Mouse (Mus musculus): Measurements from ENCODE around the gene Umps. TPM values are rescaled to one million over a fixed set of nuclear protein-coding genes. Genes with fewer than 3 reads are reported as not detected.

Umps gene
- polyA plus RNA-seq, 1 experiment, result 6.1 TPM

DNA sequence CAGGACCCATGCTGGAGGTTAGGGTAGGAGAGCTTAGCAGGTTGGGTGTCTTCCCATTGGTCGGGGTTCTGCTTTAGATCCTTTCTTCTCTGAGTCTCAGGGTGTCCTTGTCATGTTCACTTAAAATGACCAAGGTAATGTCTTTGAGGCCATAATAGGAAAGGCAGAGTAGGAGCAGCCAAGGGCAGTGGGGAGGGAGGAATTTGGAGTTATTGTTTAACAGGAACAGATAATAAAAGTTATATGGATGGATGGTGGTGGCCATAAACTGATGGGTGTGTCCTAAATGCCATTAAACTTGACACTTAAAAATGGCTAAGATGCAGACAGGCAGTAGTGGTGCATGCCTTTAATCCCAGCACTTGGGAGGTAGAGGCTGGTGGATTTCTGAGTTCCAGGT is 22.3 kb upstream of the Umps start:
- no peaks in the 10 kb centered on the region; the same call in 1 of the 2 replicates for H3K4me1 ChIP-seq (ENCODE audit: control insufficient read depth, insufficient read depth, insufficient read length)
- 89% methylated on average over 1 of the region's 1 CpGs for WGBS
- DNase-seq (ENCODE audit: low read depth in 1 of 2, low spot score in 2 of 2), result no peak
- H3K36me3 ChIP-seq (ENCODE audit: control insufficient read depth, insufficient read depth, low read length), result no peaks in the 10 kb centered on the region
- H3K27ac ChIP-seq (ENCODE audit: insufficient read depth, low read length), result no peak overlapping the region
- no peak for TF ChIP-seq CTCF (IDR thresholded peaks at IDR 0.05; ENCODE audit: extremely low read depth, insufficient read depth, insufficient read length, insufficient replicate concordance)
- H3K27me3 ChIP-seq (ENCODE audit: control insufficient read depth, insufficient read depth, low read length), result no peaks in the 10 kb centered on the region
- no peak overlapping the region for H3K4me3 ChIP-seq (ENCODE audit: extremely low read depth, insufficient read depth, insufficient read length)

DNA sequence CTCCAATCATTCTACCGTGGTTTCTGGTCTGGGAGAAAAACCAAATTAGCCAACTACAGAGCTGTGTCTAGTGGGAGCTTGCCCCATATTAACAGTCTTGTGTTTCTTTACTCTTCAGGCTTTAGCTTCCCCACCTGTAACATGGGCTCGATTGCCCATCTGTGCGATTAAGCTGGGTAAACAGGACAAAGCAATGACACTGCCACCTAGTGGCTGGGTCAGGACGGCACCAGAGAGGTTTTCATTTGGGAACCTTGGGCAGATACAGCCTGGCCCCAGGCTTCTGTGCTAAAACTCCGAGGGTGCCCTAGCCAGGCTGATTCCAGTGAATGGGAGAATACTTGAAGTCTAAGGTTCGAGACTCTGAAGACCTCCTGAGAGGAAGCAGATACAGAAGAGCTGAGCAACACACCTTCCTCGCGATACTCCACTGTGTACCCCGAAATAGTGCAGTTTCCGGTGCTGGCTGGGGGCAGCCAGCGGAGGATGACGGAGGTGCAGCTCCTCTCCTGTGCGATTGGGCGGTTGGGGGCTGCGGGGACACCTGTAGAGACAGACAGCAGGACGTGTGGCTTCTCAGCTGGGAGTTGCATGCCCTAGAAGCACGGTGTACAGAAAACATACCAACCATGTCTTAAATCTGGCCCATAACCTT is 21.6 kb upstream of the Umps start:
- H3K36me3 ChIP-seq (ENCODE audit: control insufficient read depth, insufficient read depth, low read length), result no peaks in the 10 kb centered on the region
- no peaks in the 10 kb centered on the region for H3K27me3 ChIP-seq (ENCODE audit: control insufficient read depth, insufficient read depth, low read length)
- H3K27ac ChIP-seq (ENCODE audit: insufficient read depth, low read length), result no peak overlapping the region
- no peak for TF ChIP-seq POLR2A (IDR thresholded peaks at IDR 0.05; ENCODE audit: low read depth, low read length)
- TF ChIP-seq CTCF (IDR thresholded peaks at IDR 0.05; ENCODE audit: extremely low read depth, insufficient read depth, insufficient read length, insufficient replicate concordance), result peak; percentile 79; the same call in 1 of the 2 replicates
- no peaks in the 10 kb centered on the region; the same call in 1 of the 2 replicates for H3K4me1 ChIP-seq (ENCODE audit: control insufficient read depth, insufficient read depth, insufficient read length)
- DNase-seq (ENCODE audit: low read depth in 1 of 2, low spot score in 2 of 2), result peak; percentile 30 to 61
- H3K4me3 ChIP-seq (ENCODE audit: extremely low read depth, insufficient read depth, insufficient read length), result no peak overlapping the region
- WGBS, result 43% methylated on average over 17 of the region's 17 CpGs

DNA sequence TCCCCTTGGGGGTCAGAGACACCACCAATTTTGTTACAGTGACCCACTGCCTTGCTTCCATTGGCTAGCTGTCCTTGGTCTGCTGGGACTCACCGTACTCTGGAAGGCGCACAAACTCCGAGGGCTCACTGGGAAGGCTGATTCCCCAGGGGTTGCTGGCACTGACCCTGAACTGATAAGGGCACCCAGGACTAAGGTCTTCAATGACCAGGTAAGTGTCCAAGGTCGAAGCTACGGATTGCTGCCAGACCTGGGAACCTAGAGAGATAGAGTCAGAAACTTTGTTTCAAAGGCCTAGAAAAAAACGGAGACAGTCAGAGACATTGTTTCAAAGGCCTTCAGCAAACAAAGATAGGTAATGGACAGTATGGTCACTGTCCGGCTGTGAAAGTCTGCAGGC is 20.2 kb upstream of the Umps start:
- no peaks in the 10 kb centered on the region for H3K36me3 ChIP-seq (ENCODE audit: control insufficient read depth, insufficient read depth, low read length)
- no peaks in the 10 kb centered on the region for H3K27me3 ChIP-seq (ENCODE audit: control insufficient read depth, insufficient read depth, low read length)
- no peak for DNase-seq (ENCODE audit: low read depth in 1 of 2, low spot score in 2 of 2)
- TF ChIP-seq CTCF (IDR thresholded peaks at IDR 0.05; ENCODE audit: extremely low read depth, insufficient read depth, insufficient read length, insufficient replicate concordance) (no peak), POLR2A (IDR thresholded peaks at IDR 0.05; ENCODE audit: low read depth, low read length) (no peak)
- 89% methylated on average over 7 of the region's 7 CpGs for WGBS
- no peak overlapping the region for H3K27ac ChIP-seq (ENCODE audit: insufficient read depth, low read length)
- H3K4me3 ChIP-seq (ENCODE audit: extremely low read depth, insufficient read depth, insufficient read length), result no peak overlapping the region
- H3K4me1 ChIP-seq (ENCODE audit: control insufficient read depth, insufficient read depth, insufficient read length), result no peaks in the 10 kb centered on the region; the same call in 1 of the 2 replicates

DNA sequence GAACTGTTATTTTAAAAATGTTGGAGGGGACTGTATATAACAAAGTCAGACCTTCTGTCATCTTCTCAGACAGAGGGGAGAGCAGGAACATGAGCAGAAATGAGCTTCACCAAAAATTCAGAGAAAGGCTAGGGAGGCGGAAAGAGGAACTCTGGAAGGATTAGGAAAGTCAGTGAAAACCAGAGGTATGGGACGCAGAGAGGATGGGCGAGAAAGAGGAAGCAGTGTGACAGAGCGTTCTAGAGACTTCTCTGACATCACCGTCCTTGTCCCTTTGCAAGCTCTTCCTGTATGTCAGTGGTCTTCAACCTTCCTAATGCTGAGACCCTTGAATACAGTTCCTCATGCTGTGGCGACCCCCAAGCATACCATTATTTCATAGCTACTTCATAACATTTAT is 18.5 kb upstream of the Umps start:
- no peak for DNase-seq (ENCODE audit: low read depth in 1 of 2, low spot score in 2 of 2)
- H3K4me3 ChIP-seq (ENCODE audit: extremely low read depth, insufficient read depth, insufficient read length), result no peak overlapping the region
- WGBS, result 22% methylated on average over 6 of the region's 6 CpGs
- no peaks in the 10 kb centered on the region for H3K27me3 ChIP-seq (ENCODE audit: control insufficient read depth, insufficient read depth, low read length)
- no peak overlapping the region for H3K27ac ChIP-seq (ENCODE audit: insufficient read depth, low read length)
- TF ChIP-seq CTCF (IDR thresholded peaks at IDR 0.05; ENCODE audit: extremely low read depth, insufficient read depth, insufficient read length, insufficient replicate concordance) (no peak), POLR2A (IDR thresholded peaks at IDR 0.05; ENCODE audit: low read depth, low read length) (no peak)
- no peaks in the 10 kb centered on the region for H3K36me3 ChIP-seq (ENCODE audit: control insufficient read depth, insufficient read depth, low read length)
- no peaks in the 10 kb centered on the region; the same call in 1 of the 2 replicates for H3K4me1 ChIP-seq (ENCODE audit: control insufficient read depth, insufficient read depth, insufficient read length)

DNA sequence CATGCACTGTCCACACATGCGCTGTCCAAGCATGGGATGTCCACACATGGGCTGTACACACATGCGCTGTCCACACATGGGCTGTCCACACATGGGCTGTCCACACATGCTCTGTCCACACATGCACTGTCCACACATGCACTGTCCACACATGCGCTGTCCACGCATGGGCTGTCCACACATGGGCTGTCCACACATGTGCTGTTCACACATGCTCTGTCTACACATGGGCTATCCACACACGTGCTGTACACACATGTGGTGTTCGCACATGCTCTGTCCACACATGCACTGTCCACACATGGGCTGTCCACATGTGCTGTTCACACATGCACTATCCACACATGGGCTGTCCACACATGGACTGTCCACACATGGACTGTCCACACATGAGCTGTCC is 16.9 kb upstream of the Umps start:
- DNase-seq (ENCODE audit: low read depth in 1 of 2, low spot score in 2 of 2), result no peak
- 97% methylated on average over 6 of the region's 6 CpGs for WGBS
- TF ChIP-seq POLR2A (IDR thresholded peaks at IDR 0.05; ENCODE audit: low read depth, low read length), result no peak
- TF ChIP-seq CTCF (IDR thresholded peaks at IDR 0.05; ENCODE audit: extremely low read depth, insufficient read depth, insufficient read length, insufficient replicate concordance), result no peak
- H3K36me3 ChIP-seq (ENCODE audit: control insufficient read depth, insufficient read depth, low read length), result no peaks in the 10 kb centered on the region
- no peak overlapping the region for H3K4me3 ChIP-seq (ENCODE audit: extremely low read depth, insufficient read depth, insufficient read length)
- no peaks in the 10 kb centered on the region for H3K27me3 ChIP-seq (ENCODE audit: control insufficient read depth, insufficient read depth, low read length)
- H3K4me1 ChIP-seq (ENCODE audit: control insufficient read depth, insufficient read depth, insufficient read length), result no peaks in the 10 kb centered on the region; the same call in 1 of the 2 replicates
- no peak overlapping the region for H3K27ac ChIP-seq (ENCODE audit: insufficient read depth, low read length)

DNA sequence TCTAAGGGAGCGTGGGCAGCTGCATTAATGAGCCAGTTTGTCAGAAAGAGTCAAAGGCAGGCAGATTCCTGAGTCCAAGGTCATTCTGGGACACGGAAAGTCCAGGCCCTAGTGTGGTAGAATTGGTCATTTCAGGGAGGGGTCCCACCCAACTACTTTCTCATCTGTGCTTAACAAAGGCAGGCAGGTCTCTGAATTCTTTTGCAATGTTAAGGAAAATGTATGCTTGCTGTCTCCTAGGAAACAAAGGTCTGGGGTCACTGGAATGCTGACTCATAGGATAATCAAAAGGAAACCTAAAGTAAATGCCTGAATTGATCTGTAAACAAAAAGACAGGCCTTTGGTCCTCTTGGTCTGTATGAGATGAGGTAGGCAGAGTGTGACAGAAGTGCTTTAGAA is 13.0 kb upstream of the Umps start:
- DNase-seq (ENCODE audit: low read depth in 1 of 2, low spot score in 2 of 2), result no peak
- H3K4me1 ChIP-seq (ENCODE audit: control insufficient read depth, insufficient read depth, insufficient read length), result no peaks in the 10 kb centered on the region
- 82% methylated on average over 2 of the region's 2 CpGs for WGBS

DNA sequence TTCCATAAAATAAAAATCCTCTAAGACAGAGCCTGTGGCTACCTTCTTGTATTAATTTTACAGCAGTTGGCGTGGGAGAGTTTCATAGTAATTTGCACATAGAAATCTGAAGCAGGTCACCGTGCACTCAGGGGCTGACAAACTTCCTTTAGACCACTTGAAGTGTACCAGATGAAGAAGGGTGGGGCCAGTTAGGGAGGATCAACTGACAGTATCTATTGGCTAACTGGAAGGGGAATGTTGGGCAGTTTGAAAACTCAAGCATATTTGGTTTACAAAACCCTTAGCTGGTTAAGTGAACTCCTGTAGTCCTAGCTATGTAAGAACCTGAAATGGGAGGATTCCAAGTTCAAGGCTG is 424 bp upstream of the Umps start:
- Histone ChIP-seq H3K36me3 (ENCODE audit: control insufficient read depth, insufficient read depth, low read length) (peaks cover 4% of the 10 kb centered on the region), H3K4me1 (ENCODE audit: control insufficient read depth, insufficient read depth, insufficient read length) (no peaks in the 10 kb centered on the region), H3K4me3 (ENCODE audit: extremely low read depth, insufficient read depth, insufficient read length) (peak overlapping the region; percentile 89; the same call in 1 of the 2 replicates), H3K27me3 (ENCODE audit: control insufficient read depth, insufficient read depth, low read length) (no peaks in the 10 kb centered on the region), H3K27ac (ENCODE audit: insufficient read depth, low read length) (no peak overlapping the region)
- no peak for DNase-seq (ENCODE audit: low read depth in 1 of 2, low spot score in 2 of 2)
- TF ChIP-seq POLR2A (IDR thresholded peaks at IDR 0.05; ENCODE audit: low read depth, low read length), result no peak
- TF ChIP-seq CTCF (IDR thresholded peaks at IDR 0.05; ENCODE audit: extremely low read depth, insufficient read depth, insufficient read length, insufficient replicate concordance), result no peak
- 15% methylated on average over 2 of the region's 2 CpGs for WGBS

More for the DNA sequence above, 13.0 kb upstream of the Umps start:
- Histone ChIP-seq H3K4me3 (ENCODE audit: extremely low read depth, insufficient read depth, insufficient read length) (no peak overlapping the region), H3K27ac (ENCODE audit: insufficient read depth, low read length) (no peak overlapping the region), H3K36me3 (ENCODE audit: control insufficient read depth, insufficient read depth, low read length) (no peaks in the 10 kb centered on the region), H3K27me3 (ENCODE audit: control insufficient read depth, insufficient read depth, low read length) (no peaks in the 10 kb centered on the region)
- no peak for TF ChIP-seq POLR2A (IDR thresholded peaks at IDR 0.05; ENCODE audit: low read depth, low read length)
- TF ChIP-seq CTCF (IDR thresholded peaks at IDR 0.05; ENCODE audit: extremely low read depth, insufficient read depth, insufficient read length, insufficient replicate concordance), result no peak

Measured in spleen, adult 2 months (tissue).